Mouse (Mus musculus): ENCODE measurements around the gene Rest.
A peak's percentile ranks its signal among the peaks of the same experiment; 100 is the strongest.

Gene Rest

DNA sequence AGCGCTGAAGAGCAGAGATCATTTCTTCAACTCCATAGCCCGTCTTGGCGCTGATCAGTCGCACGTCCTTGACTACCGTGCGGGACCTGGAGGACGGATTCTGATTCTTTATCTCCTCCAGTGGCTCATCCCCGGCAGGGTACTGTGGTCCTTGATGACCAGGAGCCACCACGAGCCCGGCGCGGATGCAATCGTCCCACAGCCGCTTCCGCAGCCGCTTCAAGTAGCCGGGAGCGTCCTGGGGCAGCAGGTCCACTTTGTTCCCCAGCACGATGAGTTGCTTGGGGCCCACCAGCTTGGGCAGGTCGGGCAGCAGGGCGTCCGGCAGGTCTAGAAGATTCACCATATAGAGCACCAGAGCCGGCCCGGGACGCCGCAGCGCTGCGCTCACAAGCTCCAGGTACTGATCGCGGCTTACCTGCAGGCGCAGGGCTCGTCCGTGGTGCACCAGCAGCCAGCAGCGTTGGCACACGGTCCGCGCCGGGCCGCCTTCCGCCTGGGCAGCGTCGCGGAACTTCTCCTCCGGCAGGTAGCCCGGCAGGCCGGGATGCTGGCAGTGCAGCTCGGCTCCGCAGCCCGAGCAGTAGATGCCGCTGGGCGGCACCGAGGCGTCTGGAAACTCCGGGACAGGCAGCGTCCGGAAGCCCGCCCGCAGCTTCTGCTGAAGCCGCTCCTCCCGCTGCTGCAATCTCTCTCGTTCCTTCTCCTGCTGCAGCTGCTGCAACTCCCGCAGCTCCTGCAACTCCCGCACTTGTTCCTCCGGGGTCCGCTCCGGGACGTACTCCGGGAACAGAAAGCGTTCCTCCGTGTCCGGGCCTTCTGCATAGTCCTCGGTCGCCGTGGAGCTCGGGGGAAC is 44.0 kb downstream of the Rest start:
- DNase-seq (ENCODE audit: extremely low spot score, low spot score), result no peak

DNA sequence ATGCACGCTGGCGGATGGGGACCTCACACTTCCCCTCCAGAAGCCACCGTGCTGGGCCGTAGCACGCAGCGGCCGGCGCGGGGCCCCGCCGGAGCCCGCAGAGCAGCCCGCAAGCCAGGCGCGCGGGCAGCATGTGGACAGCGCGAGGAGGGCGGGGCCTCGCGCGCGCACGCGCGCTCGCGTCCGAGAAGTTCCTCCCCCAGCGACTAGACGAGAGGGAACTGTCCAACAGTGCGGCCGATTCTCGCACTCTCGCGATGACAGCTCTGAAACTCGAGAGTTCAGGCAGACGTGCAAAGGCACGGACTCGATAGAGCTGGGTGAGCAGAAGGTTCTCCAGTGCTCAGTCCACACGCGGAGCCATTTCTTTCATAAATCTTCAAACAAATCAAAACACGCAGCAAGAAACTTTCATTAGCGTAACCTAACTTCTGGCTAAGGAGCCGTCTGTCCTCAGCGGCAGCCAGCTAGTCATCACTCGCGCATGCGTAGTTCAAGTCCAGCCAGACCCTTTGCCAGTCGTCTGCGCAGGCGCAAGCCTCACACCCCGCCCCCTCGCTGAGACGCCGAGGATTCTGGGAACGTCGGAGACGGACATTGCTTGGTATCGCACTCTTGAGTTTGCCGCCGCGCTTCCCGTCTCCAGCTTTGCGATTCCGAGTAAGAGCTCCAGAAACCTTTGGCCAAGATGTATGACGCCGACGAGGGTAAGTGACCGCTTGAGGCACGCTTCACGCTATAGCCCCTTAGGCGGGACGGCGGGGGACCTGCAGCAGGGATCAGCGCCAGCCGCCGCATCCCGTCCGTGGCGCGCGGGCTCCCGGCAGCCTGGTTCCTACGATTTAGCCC is 44.9 kb downstream of the Rest start, which contains the start of the genes Noa1 and Polr2b:
Gene Noa1, minus strand, starts transcription at position 161 of the 849 bp plus-strand sequence.
Gene Polr2b, plus strand, starts transcription at position 224 of the 849 bp plus-strand sequence.
- peak; percentile 99 for DNase-seq (ENCODE audit: extremely low spot score, low spot score)

DNA sequence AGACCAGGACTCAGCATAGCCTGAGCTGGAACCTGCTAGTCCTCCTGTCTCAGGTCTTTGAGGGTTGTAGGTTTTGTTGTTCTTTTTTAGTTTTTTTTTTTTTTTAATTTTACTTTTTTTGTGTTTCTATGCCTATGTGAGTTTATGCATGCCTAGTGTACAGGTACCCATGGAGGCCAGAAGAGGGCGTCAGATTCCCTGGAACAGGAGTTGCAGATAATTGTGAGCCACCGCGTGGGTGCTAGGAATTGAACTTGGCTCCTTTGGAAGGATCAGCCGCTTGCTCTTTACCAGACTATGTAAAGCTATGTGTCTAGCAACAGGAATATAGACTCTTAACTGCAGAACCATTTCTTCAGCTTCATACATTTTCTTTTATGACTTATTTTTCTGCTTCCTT is 48.9 kb downstream of the Rest start:
- no peak for DNase-seq (ENCODE audit: extremely low spot score, low spot score)

DNA sequence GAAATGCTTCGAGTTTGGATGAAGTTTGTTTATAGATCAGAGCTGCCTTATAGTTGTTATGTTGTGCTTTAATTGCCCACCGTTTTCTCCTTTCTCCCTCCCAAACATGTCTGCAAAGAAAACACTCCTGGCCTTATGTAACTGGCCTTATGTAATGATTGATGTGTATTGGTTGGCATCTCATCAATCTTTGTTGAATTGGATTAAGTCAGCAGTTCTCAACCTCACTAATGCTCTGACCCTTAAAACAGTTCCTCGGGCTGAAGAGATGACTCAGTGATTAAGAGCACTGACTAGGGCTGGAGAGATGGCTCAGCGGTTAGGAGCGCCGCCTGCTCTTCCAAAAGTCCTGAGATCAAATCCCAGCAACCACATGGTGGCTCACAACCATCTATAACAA is 49.7 kb downstream of the Rest start:
- DNase-seq (ENCODE audit: extremely low spot score, low spot score), result no peak

DNA sequence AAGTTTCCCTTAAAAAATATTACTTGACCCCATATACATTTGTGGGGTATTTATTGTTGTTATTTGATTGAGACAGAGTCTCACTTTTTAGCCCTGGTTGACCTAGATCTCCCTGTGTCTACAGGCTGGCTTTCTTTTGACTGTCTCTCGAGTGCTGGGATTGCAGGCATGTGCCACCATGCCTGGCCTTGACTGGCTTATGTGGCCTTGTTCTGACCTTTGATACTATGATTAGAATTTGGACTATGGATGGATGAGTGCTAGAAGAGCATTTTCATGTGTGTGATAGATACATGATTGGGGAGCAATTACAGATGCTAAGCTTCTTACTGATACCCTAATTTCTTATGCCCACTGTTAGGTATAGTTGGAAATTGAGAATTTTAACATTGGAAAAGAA is 59.6 kb downstream of the Rest start:
- DNase-seq (ENCODE audit: extremely low spot score, low spot score), result no peak

DNA sequence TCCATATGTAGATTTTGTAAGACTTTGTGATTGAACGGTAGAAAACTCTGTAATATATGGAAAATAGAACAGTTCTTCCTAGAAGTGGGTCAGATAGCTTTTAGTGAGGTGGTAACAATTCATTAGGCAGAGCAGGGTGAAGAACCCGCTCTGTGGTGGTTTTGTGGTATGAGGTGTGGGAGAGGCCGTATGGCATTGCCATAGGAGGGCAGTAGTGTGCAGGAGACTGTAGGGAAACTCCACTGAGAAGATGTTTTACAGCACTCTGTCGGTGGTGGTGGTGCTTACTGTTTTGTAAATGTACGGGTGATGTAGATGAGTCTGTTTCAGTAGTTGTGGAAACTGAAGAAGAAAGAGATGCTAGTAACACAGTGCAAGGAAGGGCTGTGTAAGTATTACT is 64.9 kb downstream of the Rest start:
- DNase-seq (ENCODE audit: extremely low spot score, low spot score), result no peak

All from neural tube, embryonic 10.5 days (tissue).